Mouse (Mus musculus): ENCODE results near the gene Taf4. TPM values are rescaled to one million over a fixed set of nuclear protein-coding genes. Genes with fewer than 3 reads are reported as not detected.

Gene Taf4
- total and polyA plus RNA-seq, 3 experiments: 6.3 to 21.8 TPM; not detected in 1

DNA sequence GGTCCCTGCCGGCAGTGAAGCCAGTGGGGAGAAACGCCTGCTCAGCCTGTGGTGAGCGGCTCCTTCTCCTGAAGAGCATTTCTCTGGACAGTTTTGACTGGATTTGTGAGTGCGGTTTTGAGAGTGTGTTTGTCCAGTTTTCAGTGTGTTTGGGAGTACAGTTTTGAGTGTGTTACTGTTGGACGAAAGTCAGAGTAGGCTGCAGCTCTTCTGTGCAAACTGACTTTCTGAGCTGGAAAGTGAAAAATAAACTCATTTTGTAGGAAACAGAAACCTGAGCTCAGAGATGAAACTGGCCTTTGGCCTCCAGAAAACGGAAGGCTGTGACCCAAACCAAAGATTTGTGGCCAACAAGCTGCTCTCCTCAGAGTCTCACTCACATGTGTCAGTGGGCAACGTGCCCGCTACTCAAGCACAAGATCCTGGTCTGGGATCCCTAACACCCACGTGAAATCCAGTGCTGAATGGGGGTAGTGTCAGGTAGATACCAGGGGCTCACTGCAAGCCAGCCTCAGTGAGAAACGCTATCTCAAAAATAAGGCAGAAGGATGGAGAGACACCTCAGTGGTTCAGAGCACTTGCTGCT, 10.1 kb upstream of the Taf4 start:
- no peak for DNase-seq (ENCODE audit: low read depth, low spot score)
- Histone ChIP-seq H3K9ac (ENCODE audit: control insufficient read depth, low read depth, low read length, poor library complexity, severe bottlenecking) (no peak overlapping the region), H3K4me3 (ENCODE audit: control insufficient read depth in 1 of 2, insufficient read depth in 1 of 2, low read depth in 2 of 2, low read length in 2 of 2) (no peak overlapping the region), H3K79me2 (ENCODE audit: control insufficient read depth, insufficient read depth, low read length, poor library complexity) (no peaks in the 10 kb centered on the region), H3K4me1 (ENCODE audit: control insufficient read depth in 1 of 2, insufficient read depth in 2 of 2, low read length in 2 of 2) (peaks cover 0 to 6% of the 10 kb centered on the region in 2 experiments; a peak in 2 of 4 replicates), H3K27ac (ENCODE audit: control insufficient read depth, low read depth, low read length) (no peak overlapping the region), H3K9me3 (replicated peaks; ENCODE audit: insufficient read depth, low read length) (no peaks in the 10 kb centered on the region), H3K27me3 (ENCODE audit: control insufficient read depth in 1 of 2, insufficient read depth in 2 of 2, low read length in 2 of 2) (no peaks in the 10 kb centered on the region), H3K36me3 (ENCODE audit: control insufficient read depth in 1 of 2, insufficient read depth in 2 of 2, low read length in 2 of 2) (no peaks in the 10 kb centered on the region)
- no peak for TF ChIP-seq RAD21 (IDR thresholded peaks at IDR 0.05; ENCODE audit: low read depth, low read length)
- TF ChIP-seq RCOR1 (IDR thresholded peaks at IDR 0.05; ENCODE audit: low read depth, low read length): no peak
- TF ChIP-seq ZKSCAN1 (IDR thresholded peaks at IDR 0.05; ENCODE audit: low read depth, low read length): no peak

DNA sequence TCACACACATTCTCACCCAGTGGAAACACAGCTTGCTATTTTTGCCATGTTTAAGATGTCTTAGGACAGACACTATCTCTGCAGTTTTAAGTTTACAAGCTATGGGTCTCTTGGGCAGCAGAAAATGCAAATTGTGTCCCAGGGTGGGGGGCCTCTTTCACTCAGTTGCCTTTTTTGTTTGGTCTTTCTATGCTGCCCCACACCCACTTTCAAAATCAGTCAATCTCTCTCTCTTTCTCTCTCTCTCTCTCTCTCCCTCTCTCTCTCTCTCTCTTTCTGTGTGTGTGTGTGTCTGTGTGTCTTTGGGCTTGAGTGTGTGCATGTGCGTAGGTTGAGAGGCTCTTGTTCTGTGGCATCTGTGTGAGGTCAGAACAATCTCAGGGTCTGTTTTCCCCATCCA, 9.2 kb upstream of the Taf4 start:
- H3K27ac ChIP-seq (ENCODE audit: control insufficient read depth, low read depth, low read length): no peak overlapping the region
- H3K36me3 ChIP-seq (ENCODE audit: control insufficient read depth in 1 of 2, insufficient read depth in 2 of 2, low read length in 2 of 2): no peaks in the 10 kb centered on the region
- H3K4me3 ChIP-seq (ENCODE audit: control insufficient read depth in 1 of 2, insufficient read depth in 1 of 2, low read depth in 2 of 2, low read length in 2 of 2): no peak overlapping the region
- TF ChIP-seq TAL1 (IDR thresholded peaks at IDR 0.05; ENCODE audit: low read length): no peak
- TF ChIP-seq EP300 (IDR thresholded peaks at IDR 0.05; ENCODE audit: low read depth in 1 of 2, low read length in 2 of 2): no peak
- TF ChIP-seq MYB (IDR thresholded peaks at IDR 0.05; ENCODE audit: low read depth, low read length): no peak
- TF ChIP-seq TCF12 (IDR thresholded peaks at IDR 0.05; ENCODE audit: low read depth, low read length): no peak
- no peak for TF ChIP-seq POLR2A (IDR thresholded peaks at IDR 0.05; ENCODE audit: control insufficient read depth in 1 of 2, insufficient read depth in 1 of 2, low read depth in 1 of 2, low read length in 2 of 2, poor library complexity in 1 of 2)
- TF ChIP-seq JUND (IDR thresholded peaks at IDR 0.05; ENCODE audit: low read depth, low read length): no peak
- TF ChIP-seq CHD1 (IDR thresholded peaks at IDR 0.05; ENCODE audit: low read depth, low read length): no peak
- no peak for TF ChIP-seq MAFK (IDR thresholded peaks at IDR 0.05; ENCODE audit: borderline replicate concordance, low read depth, low read length)
- TF ChIP-seq UBTF (IDR thresholded peaks at IDR 0.05; ENCODE audit: borderline replicate concordance, insufficient read depth, low read depth, low read length): no peak
- TF ChIP-seq USF2 (IDR thresholded peaks at IDR 0.05; ENCODE audit: borderline replicate concordance in 1 of 2, insufficient read depth in 1 of 2, low read depth in 1 of 2, low read length in 2 of 2): no peak
- H3K9me3 ChIP-seq (replicated peaks; ENCODE audit: insufficient read depth, low read length): no peaks in the 10 kb centered on the region
- no peak for DNase-seq (ENCODE audit: low read depth, low spot score)
- H3K79me2 ChIP-seq (ENCODE audit: control insufficient read depth, insufficient read depth, low read length, poor library complexity): no peaks in the 10 kb centered on the region
- H3K27me3 ChIP-seq (ENCODE audit: control insufficient read depth in 1 of 2, insufficient read depth in 2 of 2, low read length in 2 of 2): no peaks in the 10 kb centered on the region
- H3K4me1 ChIP-seq (ENCODE audit: control insufficient read depth in 1 of 2, insufficient read depth in 2 of 2, low read length in 2 of 2): peaks cover 0 to 6% of the 10 kb centered on the region in 2 experiments; a peak in 2 of 4 replicates
- H3K9ac ChIP-seq (ENCODE audit: control insufficient read depth, low read depth, low read length, poor library complexity, severe bottlenecking): no peak overlapping the region

DNA sequence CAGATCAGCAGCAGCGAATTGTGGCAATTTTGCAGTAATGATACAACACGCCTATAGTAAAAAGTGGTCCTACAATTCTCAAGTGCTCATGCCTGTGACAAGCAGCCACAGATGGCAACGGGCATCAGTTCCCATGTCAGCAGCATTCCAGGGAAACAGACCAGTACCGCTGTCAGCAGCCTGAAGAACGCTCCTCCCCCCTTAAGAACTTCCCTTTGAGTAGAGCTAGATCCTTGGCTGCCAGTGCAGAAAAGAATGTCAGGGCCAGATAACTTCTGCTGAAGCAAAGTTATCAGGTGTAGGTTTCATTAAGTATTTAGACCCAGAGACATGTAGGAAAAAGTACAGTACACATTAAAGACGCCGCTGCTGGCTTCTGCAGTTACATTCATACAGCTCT, 8.4 kb upstream of the Taf4 start:
- no peak overlapping the region for H3K27ac ChIP-seq (ENCODE audit: control insufficient read depth, low read depth, low read length)
- no peak overlapping the region for H3K9ac ChIP-seq (ENCODE audit: control insufficient read depth, low read depth, low read length, poor library complexity, severe bottlenecking)
- no peaks in the 10 kb centered on the region for H3K79me2 ChIP-seq (ENCODE audit: control insufficient read depth, insufficient read depth, low read length, poor library complexity)
- no peaks in the 10 kb centered on the region for H3K27me3 ChIP-seq (ENCODE audit: control insufficient read depth in 1 of 2, insufficient read depth in 2 of 2, low read length in 2 of 2)
- TF ChIP-seq ZKSCAN1 (IDR thresholded peaks at IDR 0.05; ENCODE audit: low read depth, low read length): no peak
- TF ChIP-seq ETS1 (IDR thresholded peaks at IDR 0.05; ENCODE audit: low read depth, low read length): 0 out of 2 replicates have a peak, but pooled peaks have one; percentile 12
- TF ChIP-seq SIN3A (IDR thresholded peaks at IDR 0.05; ENCODE audit: low read length): no peak
- peak; percentile 57 for TF ChIP-seq GATA1 (IDR thresholded peaks at IDR 0.05; ENCODE audit: low read depth, low read length)
- peak; percentile 18 to 47; a peak in 2 of 4 replicates for TF ChIP-seq EP300 (IDR thresholded peaks at IDR 0.05; ENCODE audit: low read depth in 1 of 2, low read length in 2 of 2)
- TF ChIP-seq TCF12 (IDR thresholded peaks at IDR 0.05; ENCODE audit: low read depth, low read length): 0 out of 2 replicates have a peak, but pooled peaks have one; percentile 16
- no peak for TF ChIP-seq MYB (IDR thresholded peaks at IDR 0.05; ENCODE audit: low read depth, low read length)
- TF ChIP-seq TBP (IDR thresholded peaks at IDR 0.05; ENCODE audit: low read depth, low read length): no peak
- peaks cover 0 to 6% of the 10 kb centered on the region in 2 experiments; a peak in 2 of 4 replicates for H3K4me1 ChIP-seq (ENCODE audit: control insufficient read depth in 1 of 2, insufficient read depth in 2 of 2, low read length in 2 of 2)
- no peaks in the 10 kb centered on the region for H3K36me3 ChIP-seq (ENCODE audit: control insufficient read depth in 1 of 2, insufficient read depth in 2 of 2, low read length in 2 of 2)
- DNase-seq (ENCODE audit: low read depth, low spot score): peak; percentile 68
- H3K4me3 ChIP-seq (ENCODE audit: control insufficient read depth in 1 of 2, insufficient read depth in 1 of 2, low read depth in 2 of 2, low read length in 2 of 2): no peak overlapping the region
- no peaks in the 10 kb centered on the region for H3K9me3 ChIP-seq (replicated peaks; ENCODE audit: insufficient read depth, low read length)
